In the genomic region with DNA sequence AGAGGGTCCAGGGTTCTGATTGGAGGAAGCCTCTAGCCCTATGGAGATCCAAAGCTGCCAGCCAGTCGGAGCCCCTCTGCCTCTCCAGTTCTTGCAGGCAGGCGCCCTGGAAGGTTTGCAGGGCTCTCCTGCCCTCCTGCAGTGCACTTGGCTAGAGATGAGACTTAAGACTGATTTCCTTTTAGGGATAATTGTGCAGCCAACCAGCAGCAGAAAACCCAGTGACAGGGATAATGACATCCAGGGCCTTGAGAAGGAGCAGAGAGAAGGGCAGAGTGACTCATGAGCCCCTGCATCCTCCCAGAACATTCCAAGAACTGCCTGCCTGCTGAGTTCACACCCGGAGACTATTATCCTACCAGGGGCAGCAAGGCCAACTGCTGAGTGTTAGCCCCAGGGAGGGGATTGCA, we compare ENCODE assay signal across 8 mouse cellular contexts. TPM values are rescaled to one million over a fixed set of nuclear protein-coding genes. Genes with fewer than 3 reads are reported as not detected.
DNase-seq lines count a peak whose midpoint lies in the region; ATAC-seq and TF ChIP-seq lines count a peak whose summit lies in the region.

No protein-coding gene starts in this region.

- peaks cover 12% of the 10 kb centered on the region for H3K4me1 ChIP-seq in heart, adult 2 months (ENCODE audit: control insufficient read depth, insufficient read depth, low read length)
- peaks cover 48% of the 10 kb centered on the region for H3K4me1 ChIP-seq in limb, embryonic 13.5 days
- H3K4me1 ChIP-seq in midbrain, embryonic 16.5 days (ENCODE audit: control insufficient read depth, insufficient read depth, low read length) = peaks cover 3% of the 10 kb centered on the region; the same call in 1 of the 2 replicates

- intact Hi-C loops in heart, adult 2 months (cut with DNase I) = no loop called here
- intact Hi-C loops in heart, postnatal 36 days (cut with DNase I) = no loop called here

- peaks cover 6% of the 10 kb centered on the region for H3K79me2 ChIP-seq in heart, adult 2 months (replicated peaks; ENCODE audit: control insufficient read depth, insufficient read depth, low read length)

- H3K27ac ChIP-seq in heart, adult 2 months = peak overlapping the region; percentile 20
- H3K27ac ChIP-seq in limb, embryonic 13.5 days = peak overlapping the region; percentile 40; the same call in 1 of the 2 replicates
- H3K27ac ChIP-seq in midbrain, embryonic 16.5 days (ENCODE audit: low read length) = no peak overlapping the region

- H3K4me2 ChIP-seq in limb, embryonic 13.5 days (replicated peaks) = no peak overlapping the region
- H3K4me2 ChIP-seq in midbrain, embryonic 16.5 days (ENCODE audit: low read length) = no peak overlapping the region

- TF ChIP-seq EP300 in heart, adult 2 months (IDR thresholded peaks at IDR 0.05; ENCODE audit: insufficient read depth, low read depth, low read length) = no peak

- no peak overlapping the region for H3K4me3 ChIP-seq in heart, adult 2 months
- H3K4me3 ChIP-seq in limb, embryonic 13.5 days = no peak overlapping the region
- H3K4me3 ChIP-seq in midbrain, embryonic 16.5 days (ENCODE audit: low read depth, low read length) = no peak overlapping the region

- no peak for TF ChIP-seq CTCF in heart, adult 2 months (IDR thresholded peaks at IDR 0.05)

- TF ChIP-seq POLR2A in heart, adult 2 months (IDR thresholded peaks at IDR 0.05; ENCODE audit: insufficient read depth, low read depth, low read length) = no peak

- ATAC-seq in limb, embryonic 13.5 days (ENCODE audit: low FRiP score, low read depth) = no peak; the same call in 1 of the 2 replicates
- no peak for ATAC-seq in midbrain, embryonic 16.5 days

- no peaks in the 10 kb centered on the region for H3K27me3 ChIP-seq in heart, adult 2 months (ENCODE audit: control insufficient read depth, insufficient read depth, low read length)
- no peaks in the 10 kb centered on the region for H3K27me3 ChIP-seq in limb, embryonic 13.5 days
- no peaks in the 10 kb centered on the region for H3K27me3 ChIP-seq in midbrain, embryonic 16.5 days (ENCODE audit: control insufficient read depth, insufficient read depth, low read depth, low read length)

- WGBS in heart, adult 2 months = 38% methylated on average over 3 of the region's 3 CpGs
- 16% methylated on average over 3 of the region's 3 CpGs for WGBS in limb, embryonic 13.5 days
- WGBS in midbrain, embryonic 16.5 days = 16% methylated on average over 3 of the region's 3 CpGs

- peak in 1 of 2 experiments; percentile 15 for DNase-seq in heart, adult 2 months
- DNase-seq in heart, postnatal 36 days = no peak
- DNase-seq in 3134 (ENCODE audit: extremely low read depth, insufficient read length, low spot score) = peak; percentile 64
- DNase-seq in brain, adult 2 months (ENCODE audit: low read depth, low spot score) = peak; percentile 73
- no peak for DNase-seq in right cerebral cortex, adult 2 months (ENCODE audit: low spot score in 2 of 2)
- DNase-seq in layer of hippocampus, postnatal 36 days = no peak

- H3K36me3 ChIP-seq in heart, adult 2 months (ENCODE audit: control insufficient read depth, insufficient read depth, low read length) = no peaks in the 10 kb centered on the region
- no peaks in the 10 kb centered on the region for H3K36me3 ChIP-seq in limb, embryonic 13.5 days
- no peaks in the 10 kb centered on the region for H3K36me3 ChIP-seq in midbrain, embryonic 16.5 days (ENCODE audit: control insufficient read depth, insufficient read depth, low read length)

- H3K9ac ChIP-seq in heart, adult 2 months (ENCODE audit: low read depth, low read length) = no peak overlapping the region
- H3K9ac ChIP-seq in limb, embryonic 13.5 days = peak overlapping the region; percentile 1; the same call in 1 of the 2 replicates
- no peak overlapping the region for H3K9ac ChIP-seq in midbrain, embryonic 16.5 days (ENCODE audit: low read depth, low read length)

- H3K9me3 ChIP-seq in limb, embryonic 13.5 days = no peaks in the 10 kb centered on the region
- no peaks in the 10 kb centered on the region for H3K9me3 ChIP-seq in midbrain, embryonic 16.5 days (replicated peaks; ENCODE audit: control insufficient read depth, low read length, poor library complexity, severe bottlenecking)

RNA-seq across cellular contexts. Expression of a gene that starts 26.5 kb away (rescaled TPM):
- total RNA-seq in heart, adult 2 months (2021) = 10 to 100 TPM; 44.3 to 45.5 TPM
- 30.7 and 43.5 TPM in 2 replicates for polyA plus RNA-seq in heart, adult 2 months (2012; rRNA removed)
- total RNA-seq in heart, postnatal 36 days (2021) = 10 to 100 TPM; 55.3 to 56.4 TPM
- polyA plus RNA-seq in limb, embryonic 13.5 days (2015; fragmentation: Nextera tagmentation; extraction: Ambion mirVana) = 95.6 and 108 TPM in 2 replicates
- total RNA-seq in layer of hippocampus, postnatal 36 days (2021) = 10 to 100 TPM; 49.3 to 50.9 TPM
- 24.5 and 24.9 TPM in 2 replicates for polyA plus RNA-seq in midbrain, embryonic 16.5 days (2015; fragmentation: Nextera tagmentation; extraction: Ambion mirVana)

Comparison
In these comparisons a context has a peak if more than half of its experiments do, and no peak if none do; other contexts are left out.
1. DNase-seq: peak in 3134 (single experiment) and brain, adult 2 months (single experiment); none in heart, postnatal 36 days (0 of 2), right cerebral cortex, adult 2 months (0 of 2) and layer of hippocampus, postnatal 36 days (0 of 2).